Mouse (Mus musculus) midbrain, embryonic 12.5 days (tissue): Measurements from ENCODE around the gene Adgrb3. TPM values are rescaled to one million over a fixed set of nuclear protein-coding genes. Genes with fewer than 3 reads are reported as not detected.
A peak's percentile ranks its signal among the peaks of the same experiment; 100 is the strongest.

ENCODE experiments used
- ATAC-seq: fragments of 200-750 bp; cut with Nextera tagmentation; 2 replicates; pipeline ENCODE4 v1.8.0; 2017; ENCODE audit warnings: low read depth, moderate TSS enrichment, moderate library complexity; ENCODE audit not compliant: low FRiP score
- H3K27ac ChIP-seq: fragments of 300-500 bp; sonication (generic); replicated peaks from 2 replicates; pipeline ENCODE4 v1.5.1; 2016; ENCODE audit warnings: mild to moderate bottlenecking
- H3K27me3 ChIP-seq: fragments of 300-500 bp; sonication (generic); 2 replicates; pipeline ENCODE4 v1.6.1; 2016; ENCODE audit warnings: mild to moderate bottlenecking
- H3K36me3 ChIP-seq: fragments of 300-500 bp; sonication (generic); 2 replicates; pipeline ENCODE4 v1.6.1; 2016
- H3K4me1 ChIP-seq: fragments of 300-500 bp; sonication (generic); 2 replicates; pipeline ENCODE4 v1.6.1; 2016
- H3K4me2 ChIP-seq: fragments of 300-500 bp; sonication (generic); replicated peaks from 2 replicates; pipeline ENCODE4 v1.6.1; 2016; ENCODE audit warnings: mild to moderate bottlenecking, moderate library complexity
- H3K4me3 ChIP-seq: fragments of 300-500 bp; sonication (generic); 2 replicates; pipeline ENCODE4 v1.5.1; 2016; ENCODE audit warnings: mild to moderate bottlenecking
- H3K9ac ChIP-seq: fragments of 300-500 bp; sonication (generic); replicated peaks from 2 replicates; pipeline ENCODE4 v1.6.1; 2016; ENCODE audit warnings: mild to moderate bottlenecking, moderate library complexity
- H3K9me3 ChIP-seq: fragments of 300-500 bp; sonication (generic); 2 replicates; pipeline ENCODE4 v1.6.1; 2016; ENCODE audit warnings: mild to moderate bottlenecking
- WGBS: fragments of 180-500 bp; shearing (Covaris S2); methylation state at CpG from one replicate; pipeline ENCODE4 v1.1.7; 2016; 5-methylcytosine and 5-hydroxymethylcytosine counted together
- polyA plus RNA-seq: library from polyadenylated mRNA; unstranded; fragments of >200 nt; fragmentation: Nextera tagmentation; extraction: Ambion mirVana; gene quantifications from 2 replicates; pipeline ENCODE4 v1.2.1, GENCODE M21; 2016

Adgrb3 gene
- polyA plus RNA-seq, 1 experiment from 2014 or later, result 22.0 TPM

DNA sequence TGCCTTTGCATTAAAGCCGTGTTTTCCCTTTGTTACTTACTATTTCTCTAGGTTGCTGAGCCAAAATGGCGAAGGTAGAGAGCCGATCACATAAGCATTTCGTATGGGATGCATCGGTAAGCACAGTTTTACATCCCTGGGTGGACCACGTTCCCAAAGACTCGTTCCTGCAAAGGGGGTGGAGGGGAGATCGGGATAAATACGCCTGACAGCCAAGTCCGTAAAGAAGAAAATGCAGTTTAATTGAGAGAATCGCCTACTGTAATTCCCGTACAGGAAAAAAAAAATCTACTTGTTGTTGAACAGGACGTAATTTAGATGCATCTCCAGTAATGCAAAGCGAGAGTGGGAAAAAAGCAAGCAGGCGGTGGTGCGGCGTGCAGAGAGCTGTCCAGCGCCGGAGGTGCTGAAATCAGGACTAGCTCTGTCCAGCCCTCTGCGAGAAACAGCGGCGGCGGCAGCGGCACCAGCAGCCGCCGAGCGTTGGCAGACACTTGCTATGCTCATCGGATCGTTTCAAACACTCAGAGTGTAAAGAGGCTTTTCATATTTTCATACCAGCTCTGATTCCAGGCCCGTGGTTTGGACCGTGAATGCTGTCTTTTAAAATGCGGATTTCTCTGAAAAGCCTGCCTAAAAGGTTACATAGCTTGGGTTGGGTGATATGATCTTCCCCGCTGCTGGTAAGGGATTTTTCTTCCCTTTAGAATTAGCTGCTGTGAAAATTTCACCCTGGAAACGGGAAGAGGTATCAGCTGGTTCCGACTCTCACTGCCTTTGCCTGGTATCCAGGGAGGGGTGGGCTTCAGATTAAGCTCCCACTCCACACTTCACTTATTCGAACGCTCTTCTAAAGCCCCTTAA is 600.9 kb downstream of the Adgrb3 start:
- H3K36me3 ChIP-seq, result no peaks in the 10 kb centered on the region
- peak overlapping the region; percentile 57 for H3K4me2 ChIP-seq
- no peaks in the 10 kb centered on the region for H3K27me3 ChIP-seq
- H3K27ac ChIP-seq, result peak overlapping the region; percentile 89
- H3K4me1 ChIP-seq, result peaks cover 8% of the 10 kb centered on the region; the same call in 1 of the 2 replicates
- H3K9me3 ChIP-seq, result no peaks in the 10 kb centered on the region
- 3% methylated on average over 37 of the region's 37 CpGs for WGBS
- peak overlapping the region; percentile 48 for H3K4me3 ChIP-seq
- ATAC-seq, result peak; percentile 92
- H3K9ac ChIP-seq, result peak overlapping the region; percentile 61

DNA sequence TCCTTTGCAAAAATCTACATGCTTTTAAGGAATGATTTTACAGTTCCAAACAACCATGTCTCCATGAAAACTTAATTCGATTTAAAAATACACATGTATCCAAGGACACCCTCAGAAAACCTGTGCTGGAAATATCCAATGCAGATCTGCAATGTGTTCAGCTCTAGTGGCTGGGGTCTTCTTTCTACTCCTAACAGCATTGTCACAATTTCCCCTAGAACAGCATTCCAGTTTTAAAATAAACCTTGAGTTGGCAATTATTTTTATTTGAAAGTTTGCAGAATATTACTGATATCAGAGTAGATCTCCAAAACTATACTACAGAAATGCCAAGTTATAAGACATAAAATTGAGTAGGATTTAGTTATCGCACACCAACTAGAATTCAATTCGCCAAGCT is 601.6 kb downstream of the Adgrb3 start:
- peak overlapping the region; percentile 61; the same call in 1 of the 2 replicates for H3K9ac ChIP-seq
- peaks cover 8% of the 10 kb centered on the region; the same call in 1 of the 2 replicates for H3K4me1 ChIP-seq
- H3K36me3 ChIP-seq, result no peaks in the 10 kb centered on the region
- WGBS, result 44% methylated on average over 3 of the region's 3 CpGs
- no peaks in the 10 kb centered on the region for H3K27me3 ChIP-seq
- H3K9me3 ChIP-seq, result no peaks in the 10 kb centered on the region
- peak overlapping the region; percentile 89 for H3K27ac ChIP-seq
- H3K4me2 ChIP-seq, result peak overlapping the region; percentile 57
- H3K4me3 ChIP-seq, result peak overlapping the region; percentile 48
- no peak for ATAC-seq

DNA sequence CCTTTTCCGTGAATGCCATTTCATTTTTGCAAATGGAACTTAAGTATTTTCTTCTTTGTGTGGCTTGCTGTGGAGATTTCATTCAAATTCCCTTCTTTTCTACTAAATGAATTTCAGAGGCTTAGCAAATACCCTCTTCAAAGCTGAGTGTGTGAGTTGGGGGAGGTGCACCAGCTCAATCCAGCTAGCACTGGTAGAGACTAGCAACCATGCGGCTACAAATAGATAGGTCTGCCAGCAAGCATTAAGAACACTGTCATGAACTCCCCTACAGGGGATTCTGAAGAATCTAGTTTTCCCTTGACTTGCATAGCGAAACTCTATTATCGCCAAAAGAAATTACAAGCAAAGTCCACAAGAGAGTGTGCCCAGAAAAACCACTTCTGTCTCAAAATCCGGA is 624.9 kb downstream of the Adgrb3 start:
- Histone ChIP-seq H3K4me2 (no peak overlapping the region), H3K4me3 (no peak overlapping the region), H3K27me3 (no peaks in the 10 kb centered on the region), H3K36me3 (no peaks in the 10 kb centered on the region), H3K9ac (no peak overlapping the region), H3K9me3 (no peaks in the 10 kb centered on the region), H3K4me1 (peaks cover 3% of the 10 kb centered on the region; the same call in 1 of the 2 replicates), H3K27ac (no peak overlapping the region)
- ATAC-seq, result peak; percentile 91
- 20% methylated on average over 5 of the region's 5 CpGs for WGBS

- Histone ChIP-seq H3K4me2 (no peak overlapping the region), H3K27me3 (no peaks in the 10 kb centered on the region), H3K36me3 (no peaks in the 10 kb centered on the region), H3K9me3 (no peaks in the 10 kb centered on the region), H3K9ac (no peak overlapping the region), H3K27ac (no peak overlapping the region), H3K4me1 (no peaks in the 10 kb centered on the region), H3K4me3 (no peak overlapping the region)
- ATAC-seq, result no peak
These were observed 630.1 kb downstream of the Adgrb3 start for GRCm38 (mm10) chr1:25199392-25199791.

GRCm38 (mm10) chr1:25191986-25192385 is 637.5 kb downstream of the Adgrb3 start:
- H3K9ac ChIP-seq, result no peak overlapping the region
- H3K9me3 ChIP-seq, result no peaks in the 10 kb centered on the region
- H3K4me3 ChIP-seq, result no peak overlapping the region
- no peaks in the 10 kb centered on the region for H3K27me3 ChIP-seq
- H3K4me1 ChIP-seq, result peaks cover 3% of the 10 kb centered on the region
- H3K36me3 ChIP-seq, result no peaks in the 10 kb centered on the region
- H3K4me2 ChIP-seq, result no peak overlapping the region
- H3K27ac ChIP-seq, result no peak overlapping the region
- WGBS, result 42% methylated on average over 11 of the region's 11 CpGs
- ATAC-seq, result peak; percentile 82

DNA sequence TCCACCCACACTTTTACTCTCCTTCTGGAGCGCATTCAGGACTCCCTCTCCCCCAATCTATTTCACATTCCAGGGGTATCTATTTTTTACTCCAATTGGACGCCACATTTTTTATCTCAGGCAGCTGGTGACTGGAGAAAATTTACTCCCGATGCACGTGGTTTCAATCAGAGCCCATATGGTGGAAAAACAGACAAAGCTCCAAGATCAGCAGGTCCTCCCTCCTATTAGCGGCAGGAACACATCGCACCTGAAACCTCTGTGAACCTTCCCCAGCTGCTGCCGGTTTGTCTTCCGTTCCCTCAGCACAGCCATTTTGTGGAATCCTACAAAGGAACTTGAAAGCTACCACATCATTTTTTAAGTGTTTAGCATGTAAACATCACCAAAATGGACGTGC is 640.2 kb downstream of the Adgrb3 start:
- WGBS, result 74% methylated on average over 9 of the region's 9 CpGs
- peaks cover 3% of the 10 kb centered on the region for H3K4me1 ChIP-seq
- no peak overlapping the region for H3K9ac ChIP-seq
- no peaks in the 10 kb centered on the region for H3K9me3 ChIP-seq
- H3K27me3 ChIP-seq, result no peaks in the 10 kb centered on the region
- H3K36me3 ChIP-seq, result no peaks in the 10 kb centered on the region
- no peak overlapping the region for H3K4me3 ChIP-seq
- ATAC-seq, result no peak
- no peak overlapping the region for H3K4me2 ChIP-seq
- H3K27ac ChIP-seq, result no peak overlapping the region

DNA sequence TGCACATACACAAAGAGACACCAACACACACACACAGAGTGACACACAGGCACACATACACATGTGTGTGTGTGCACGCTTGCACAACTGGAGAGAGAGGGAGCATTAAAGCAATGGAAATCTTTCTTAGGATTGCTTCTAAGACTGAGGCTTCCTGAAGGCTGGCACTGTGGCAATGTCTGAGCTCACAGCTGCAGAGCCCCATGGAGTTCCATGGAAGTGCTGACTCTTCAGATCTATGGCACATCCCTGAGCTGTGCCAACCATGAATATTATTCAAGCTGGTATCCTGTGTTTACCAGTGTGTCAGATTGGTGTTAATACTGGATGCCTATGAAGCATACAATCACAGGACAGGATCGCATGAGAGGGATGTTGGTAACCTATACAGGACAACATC is 643.6 kb downstream of the Adgrb3 start:
- no peak for ATAC-seq
- Histone ChIP-seq H3K27ac (no peak overlapping the region), H3K4me2 (no peak overlapping the region), H3K36me3 (no peaks in the 10 kb centered on the region), H3K27me3 (no peaks in the 10 kb centered on the region), H3K4me3 (no peak overlapping the region), H3K9me3 (no peaks in the 10 kb centered on the region), H3K9ac (no peak overlapping the region), H3K4me1 (no peaks in the 10 kb centered on the region)
- 98% methylated on average over 2 of the region's 2 CpGs for WGBS

- Histone ChIP-seq H3K27ac (no peak overlapping the region), H3K4me3 (no peak overlapping the region), H3K4me1 (peaks cover 31% of the 10 kb centered on the region), H3K4me2 (no peak overlapping the region), H3K27me3 (no peaks in the 10 kb centered on the region), H3K36me3 (no peaks in the 10 kb centered on the region), H3K9me3 (no peaks in the 10 kb centered on the region), H3K9ac (no peak overlapping the region)
- ATAC-seq, result no peak
- 75% methylated on average over 2 of the region's 2 CpGs for WGBS
These were observed 647.6 kb downstream of the Adgrb3 start for GRCm38 (mm10) chr1:25181881-25182280.

- Histone ChIP-seq H3K36me3 (no peaks in the 10 kb centered on the region), H3K4me2 (peak overlapping the region; percentile 16), H3K27me3 (no peaks in the 10 kb centered on the region), H3K4me1 (peaks cover 31% of the 10 kb centered on the region), H3K27ac (peak overlapping the region; percentile 77), H3K9ac (no peak overlapping the region), H3K9me3 (no peaks in the 10 kb centered on the region), H3K4me3 (no peak overlapping the region)
- WGBS, result 17% methylated on average over 6 of the region's 6 CpGs
- peak; percentile 42; the same call in 1 of the 2 replicates for ATAC-seq
These were observed 648.9 kb downstream of the Adgrb3 start for GRCm38 (mm10) chr1:25180615-25181014.

DNA sequence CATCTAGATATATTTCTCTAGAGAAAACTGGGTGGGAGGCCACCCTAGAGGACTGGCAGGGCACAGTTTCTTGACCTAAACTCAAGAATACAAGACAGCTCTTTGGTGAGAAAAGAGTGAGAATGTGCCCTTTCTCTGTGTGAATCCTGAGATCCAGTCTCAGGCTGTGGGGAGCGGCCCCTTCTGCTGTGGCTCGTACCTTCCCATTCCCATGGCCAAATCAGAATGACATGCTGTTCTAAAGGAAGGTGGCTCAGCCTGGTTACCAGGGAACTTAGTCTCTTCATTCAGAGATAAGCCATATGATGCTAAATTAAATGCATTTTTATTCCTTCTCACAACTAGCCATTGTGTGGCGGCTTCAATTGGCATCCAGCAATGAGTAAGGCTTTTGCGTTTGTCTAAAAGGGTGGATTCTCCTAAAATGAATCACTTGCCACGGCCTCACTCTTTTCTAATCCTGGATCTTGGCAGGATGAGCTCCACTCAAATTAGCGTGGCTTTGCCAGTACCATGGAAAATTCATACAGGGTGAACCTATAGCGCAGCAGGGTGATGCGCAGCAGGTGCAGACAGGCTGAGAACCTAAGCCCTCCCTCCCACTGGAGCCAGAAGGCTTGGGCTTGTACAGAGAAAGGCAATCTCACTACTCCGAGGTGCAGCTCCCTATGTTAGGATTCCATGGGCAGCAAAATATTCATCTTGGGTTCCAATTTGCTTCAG is 649.5 kb downstream of the Adgrb3 start:
- peak overlapping the region; percentile 16 for H3K4me2 ChIP-seq
- no peaks in the 10 kb centered on the region for H3K9me3 ChIP-seq
- 23% methylated on average over 9 of the region's 9 CpGs for WGBS
- peak; percentile 86 for ATAC-seq
- no peak overlapping the region for H3K4me3 ChIP-seq
- H3K36me3 ChIP-seq, result no peaks in the 10 kb centered on the region
- H3K4me1 ChIP-seq, result peaks cover 31% of the 10 kb centered on the region
- no peaks in the 10 kb centered on the region for H3K27me3 ChIP-seq
- no peak overlapping the region for H3K9ac ChIP-seq
- peak overlapping the region; percentile 77 for H3K27ac ChIP-seq

DNA sequence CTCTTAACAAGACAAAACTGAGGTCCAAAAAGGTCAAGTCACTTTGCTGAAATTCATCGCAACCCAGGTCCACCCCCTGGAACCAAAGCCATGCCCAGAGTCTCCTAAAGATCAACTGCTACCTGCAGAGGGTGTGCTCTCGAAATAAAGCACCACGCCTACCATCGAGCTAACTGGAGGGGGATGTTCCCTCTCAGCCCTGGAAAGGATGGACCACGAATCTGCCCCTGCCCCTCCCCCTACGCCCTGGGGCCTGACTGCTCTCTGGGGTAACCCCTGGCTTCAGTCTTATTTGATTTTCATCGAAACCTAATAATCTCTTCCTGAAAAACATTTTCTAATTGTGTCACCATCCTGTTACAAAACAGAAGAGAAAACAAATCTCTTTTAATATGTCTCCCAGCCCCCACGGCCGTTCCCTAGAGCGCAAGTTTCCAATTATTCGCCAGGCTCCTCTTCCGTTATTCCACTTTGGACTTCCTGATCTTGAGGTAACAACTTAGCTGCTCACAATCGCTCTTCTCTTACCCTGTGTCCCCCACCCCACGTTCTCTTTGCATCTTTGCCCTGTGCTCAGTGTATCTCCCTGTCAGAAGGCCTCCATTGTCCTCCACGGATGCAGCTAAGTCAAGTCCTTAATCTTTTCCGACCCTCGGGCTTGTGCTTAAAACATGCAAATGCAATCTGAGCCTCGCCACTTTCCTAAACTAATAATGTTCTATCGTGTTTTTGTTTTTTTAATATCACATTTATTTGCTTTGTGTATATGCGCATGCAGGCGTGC is 651.0 kb downstream of the Adgrb3 start:
- ATAC-seq, result peak; percentile 38
- Histone ChIP-seq H3K27ac (peak overlapping the region; percentile 73), H3K27me3 (no peaks in the 10 kb centered on the region), H3K36me3 (no peaks in the 10 kb centered on the region), H3K4me1 (peaks cover 31% of the 10 kb centered on the region), H3K4me2 (peak overlapping the region; percentile 34), H3K9me3 (no peaks in the 10 kb centered on the region), H3K9ac (no peak overlapping the region), H3K4me3 (no peak overlapping the region)
- whole genome bisulfite sequencing, result 24% methylated on average over 21 of the region's 21 CpGs
